Mouse (Mus musculus) ovary, adult 18-20 months (tissue): ENCODE results near the gene Slc44a1.

Experiments used
- DNase-seq: peaks from one replicate; pipeline ENCODE4 v3.0.0; 2022; ENCODE audit warnings: low spot score, mixed read lengths

Gene Slc44a1

DNA sequence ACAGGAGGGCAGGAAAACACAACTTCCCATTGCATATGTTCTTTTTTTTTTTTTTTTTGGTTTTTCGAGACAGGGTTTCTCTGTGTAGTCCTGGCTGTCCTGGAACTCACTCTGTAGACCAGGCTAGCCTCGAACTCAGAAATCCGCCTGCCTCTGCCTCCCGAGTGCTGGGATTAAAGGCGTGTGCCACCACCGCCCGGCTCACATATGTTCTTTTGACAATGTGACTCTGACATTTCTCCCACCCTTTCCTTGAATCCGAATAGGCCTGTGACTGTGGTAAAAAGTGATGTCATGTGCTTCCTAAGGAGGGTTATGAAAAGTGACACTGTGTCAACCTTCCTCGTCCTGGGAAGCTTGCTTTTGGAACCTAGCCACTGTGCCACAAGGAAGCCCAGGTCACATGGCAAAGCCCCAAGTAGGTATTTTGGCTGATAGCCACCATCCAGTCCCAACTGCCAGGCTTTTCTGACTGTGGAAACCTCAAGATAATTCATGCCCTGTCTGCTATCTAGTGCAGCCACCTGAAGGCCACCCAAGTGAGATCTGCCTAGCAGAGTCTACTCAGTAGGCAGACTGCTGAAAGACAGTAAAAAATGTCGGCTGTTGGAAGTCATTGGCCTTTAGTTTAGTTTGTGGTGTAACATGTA is 8.5 kb upstream of the Slc44a1 start:
- DNase-seq: no peak

DNA sequence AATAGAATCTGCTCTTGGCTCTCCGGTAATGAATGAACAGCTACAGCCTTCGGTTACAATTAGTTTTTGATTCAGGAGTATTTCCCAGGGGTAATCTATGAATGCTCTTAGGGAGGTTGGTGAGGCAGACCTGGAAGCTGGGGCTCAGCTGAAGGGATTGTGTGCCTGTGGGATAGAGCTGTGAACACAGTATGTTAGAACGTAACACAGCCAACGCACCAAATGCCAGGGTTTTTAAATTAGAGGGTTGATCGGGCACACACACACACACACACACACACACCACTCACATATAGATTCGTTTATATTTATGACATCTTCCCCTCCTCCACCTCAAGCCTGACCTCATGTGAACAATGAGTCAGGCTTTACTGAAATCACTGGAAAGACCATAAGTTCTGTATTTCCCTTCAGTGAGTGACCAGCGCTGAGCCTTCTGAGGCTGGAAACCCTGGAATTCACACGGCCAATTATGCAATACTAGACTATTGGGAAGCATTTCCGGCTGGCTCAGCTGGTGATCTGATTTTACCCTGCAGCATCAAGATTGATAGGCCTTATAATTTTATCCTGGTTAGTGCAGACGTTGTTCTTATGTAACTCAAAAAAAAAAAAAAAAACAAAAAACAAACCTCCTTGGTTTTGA is 3.0 kb upstream of the Slc44a1 start:
- DNase-seq: no peak

- no peak for DNase-seq
Measured at GRCm38 (mm10) chr4:53438386-53438785, 1.8 kb upstream of the Slc44a1 start.

GRCm38 (mm10) chr4:53438836-53439480 is 1.3 kb upstream of the Slc44a1 start:
- no peak for DNase-seq

GRCm38 (mm10) chr4:53439636-53440009 is 590 bp upstream of the Slc44a1 start:
- no peak for DNase-seq

DNA sequence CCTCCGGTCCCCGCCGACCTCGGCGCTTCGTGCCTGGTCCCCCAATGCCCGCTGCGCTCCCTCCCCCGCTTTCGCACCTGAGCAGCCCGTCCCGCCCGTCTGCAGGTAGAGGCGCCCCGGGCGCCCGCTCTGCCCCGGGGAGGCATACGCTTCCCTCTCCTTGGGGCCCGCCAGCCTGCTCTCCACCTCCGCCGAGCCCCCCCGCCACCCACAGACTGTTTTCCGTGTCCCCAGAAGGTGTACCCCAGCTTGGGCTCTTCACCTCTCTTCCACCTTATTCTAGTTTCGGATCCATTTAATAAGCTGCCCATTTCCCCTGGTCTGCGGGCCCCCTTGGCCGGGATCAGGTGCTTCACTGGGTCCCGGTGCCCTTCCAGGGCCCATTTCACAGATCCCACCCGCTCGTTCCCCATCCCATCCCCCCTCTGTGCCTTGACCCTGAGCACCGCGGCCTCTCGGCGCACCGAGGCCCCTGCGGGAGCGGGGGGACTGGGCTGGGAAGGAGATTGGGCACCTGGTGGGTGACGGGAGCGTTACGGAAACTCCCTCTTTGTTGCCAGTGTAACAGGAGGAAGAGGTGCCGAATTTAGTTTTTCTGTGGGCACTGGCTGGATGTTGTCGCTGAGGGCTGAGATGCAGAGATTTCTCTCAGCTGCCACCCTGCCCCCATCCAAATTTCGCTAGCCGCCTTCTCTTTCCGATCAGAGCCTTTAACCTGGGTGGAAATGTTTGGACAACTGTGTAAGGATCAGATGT is 781 bp downstream of the Slc44a1 start:
- DNase-seq: peak; percentile 21

- DNase-seq: no peak
Measured at GRCm38 (mm10) chr4:53441683-53442082, 1.5 kb downstream of the Slc44a1 start.

DNA sequence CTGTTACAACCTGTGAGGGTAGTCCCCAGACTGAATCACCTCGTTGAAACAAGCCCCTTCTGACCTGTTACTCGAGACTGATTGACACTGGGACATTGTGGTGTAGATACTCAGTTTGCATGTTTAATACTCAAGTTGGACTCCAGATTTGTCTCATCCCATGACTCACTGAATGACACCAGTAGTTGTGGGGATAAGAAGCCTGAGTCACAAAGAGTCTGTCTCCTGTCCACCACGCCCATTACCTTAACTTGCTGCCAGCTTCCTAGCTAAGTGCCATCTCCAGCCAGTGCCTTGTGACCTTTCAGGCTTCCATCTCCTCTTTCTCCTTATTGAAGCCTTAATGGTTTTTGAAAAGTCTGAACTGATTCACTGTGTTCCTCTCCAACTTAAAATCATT is 6.0 kb downstream of the Slc44a1 start:
- DNase-seq: no peak

DNA sequence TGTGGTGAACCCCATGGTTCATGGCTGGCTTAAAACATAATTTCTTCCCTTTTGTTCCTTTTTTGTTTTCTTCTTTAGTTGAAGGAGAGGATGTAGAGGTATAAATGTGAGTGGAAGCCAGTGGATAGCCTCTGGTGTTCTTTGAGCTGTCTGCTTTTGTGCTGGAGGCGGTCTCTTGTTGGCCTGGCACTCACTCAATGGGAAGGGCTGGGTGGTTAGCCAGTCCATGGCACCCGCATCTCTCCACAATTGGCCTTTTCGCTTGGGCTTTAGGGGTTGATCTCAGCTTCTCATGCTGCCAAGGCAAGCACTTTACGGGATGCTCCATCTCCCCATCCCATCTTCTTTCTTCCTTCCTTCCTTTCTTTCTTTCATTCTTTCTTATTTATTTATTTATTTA is 7.6 kb downstream of the Slc44a1 start:
- DNase-seq: no peak

- DNase-seq: no peak
Measured at GRCm38 (mm10) chr4:53450736-53451135, 10.5 kb downstream of the Slc44a1 start.

DNA sequence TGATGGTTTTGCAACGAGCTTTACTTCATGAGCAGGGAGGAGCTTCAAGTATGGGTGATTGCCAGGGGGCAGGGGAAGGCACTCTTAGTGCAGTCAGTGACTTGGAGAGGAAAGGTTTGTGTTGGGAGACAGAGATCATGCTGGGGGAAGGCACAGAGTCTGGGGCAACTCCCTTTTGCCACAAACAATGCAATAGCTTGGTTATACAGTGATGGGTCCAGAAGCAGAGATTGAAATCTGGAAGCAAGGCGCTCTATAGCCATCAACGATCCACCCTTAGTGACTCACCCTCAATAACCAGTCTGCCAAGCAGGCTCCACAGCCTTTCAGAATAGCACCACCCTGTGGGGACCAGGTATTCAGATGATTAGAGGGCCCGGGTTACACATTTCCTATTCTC is 11.7 kb downstream of the Slc44a1 start:
- no peak for DNase-seq

DNA sequence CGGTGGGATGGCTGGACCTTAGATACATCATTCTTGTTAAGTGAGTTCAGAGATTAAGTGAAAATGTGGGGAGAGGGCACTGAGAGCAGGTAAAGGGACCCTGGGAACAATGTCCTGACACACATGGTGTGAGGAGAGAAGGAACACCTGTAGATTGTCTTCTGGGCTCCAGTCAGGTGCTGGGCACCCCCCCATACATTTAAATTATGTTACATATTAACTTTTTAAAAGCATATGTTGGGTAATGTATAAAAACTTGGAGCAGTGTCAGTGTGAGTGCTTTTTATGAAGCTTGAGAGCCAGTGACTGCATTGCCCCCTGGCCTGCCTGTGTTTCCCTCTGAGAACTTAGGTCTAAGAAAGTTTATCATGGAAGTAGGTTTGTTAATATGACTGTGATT is 12.2 kb downstream of the Slc44a1 start:
- DNase-seq: no peak

GRCm38 (mm10) chr4:53452976-53453889 is 13.0 kb downstream of the Slc44a1 start:
- DNase-seq: no peak

- no peak for DNase-seq
Measured at GRCm38 (mm10) chr4:53455885-53456284, 15.7 kb downstream of the Slc44a1 start.

DNA sequence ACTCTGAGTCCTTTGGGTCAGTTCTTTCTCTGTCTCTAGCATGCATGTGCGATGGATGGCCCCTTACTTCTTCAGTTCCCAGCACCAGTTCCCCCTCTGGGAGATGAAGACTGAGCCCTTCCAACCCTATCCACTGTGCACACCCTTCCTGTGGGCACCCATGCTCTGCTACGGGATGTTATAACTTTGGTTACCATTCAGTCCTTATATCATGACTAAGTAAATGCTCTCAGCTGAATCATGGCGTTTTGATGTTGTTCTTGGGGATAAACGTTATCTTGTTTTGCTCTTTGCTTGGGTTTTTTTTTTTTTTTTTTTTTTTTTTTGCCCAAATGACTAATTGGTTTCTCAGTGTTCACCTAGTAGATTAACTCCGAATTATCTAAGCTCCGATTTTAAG is 16.4 kb downstream of the Slc44a1 start:
- no peak for DNase-seq

GRCm38 (mm10) chr4:53458503-53458902 is 18.3 kb downstream of the Slc44a1 start:
- no peak for DNase-seq

DNA sequence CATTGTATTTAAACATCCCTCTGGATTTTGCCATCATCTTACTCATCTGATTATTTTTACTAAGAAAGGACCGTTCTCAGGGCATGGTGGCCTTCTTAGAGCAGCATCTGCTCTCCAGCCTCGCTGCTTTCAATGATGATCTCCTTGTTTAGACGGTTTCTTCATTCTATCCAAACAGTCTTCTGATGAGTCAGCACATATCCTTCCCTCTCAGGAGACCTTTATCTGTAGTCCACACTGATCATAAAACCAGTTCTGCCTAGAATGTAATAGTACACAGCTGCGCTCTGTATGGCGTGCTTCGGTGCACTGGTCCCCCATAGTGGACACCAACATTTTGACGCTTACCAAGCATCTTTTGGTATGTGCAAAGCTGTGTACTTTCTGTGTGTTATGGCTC is 19.5 kb downstream of the Slc44a1 start:
- no peak for DNase-seq

GRCm38 (mm10) chr4:53461026-53461425 is 20.8 kb downstream of the Slc44a1 start:
- DNase-seq: no peak

GRCm38 (mm10) chr4:53462069-53462468 is 21.9 kb downstream of the Slc44a1 start:
- DNase-seq: no peak

DNA sequence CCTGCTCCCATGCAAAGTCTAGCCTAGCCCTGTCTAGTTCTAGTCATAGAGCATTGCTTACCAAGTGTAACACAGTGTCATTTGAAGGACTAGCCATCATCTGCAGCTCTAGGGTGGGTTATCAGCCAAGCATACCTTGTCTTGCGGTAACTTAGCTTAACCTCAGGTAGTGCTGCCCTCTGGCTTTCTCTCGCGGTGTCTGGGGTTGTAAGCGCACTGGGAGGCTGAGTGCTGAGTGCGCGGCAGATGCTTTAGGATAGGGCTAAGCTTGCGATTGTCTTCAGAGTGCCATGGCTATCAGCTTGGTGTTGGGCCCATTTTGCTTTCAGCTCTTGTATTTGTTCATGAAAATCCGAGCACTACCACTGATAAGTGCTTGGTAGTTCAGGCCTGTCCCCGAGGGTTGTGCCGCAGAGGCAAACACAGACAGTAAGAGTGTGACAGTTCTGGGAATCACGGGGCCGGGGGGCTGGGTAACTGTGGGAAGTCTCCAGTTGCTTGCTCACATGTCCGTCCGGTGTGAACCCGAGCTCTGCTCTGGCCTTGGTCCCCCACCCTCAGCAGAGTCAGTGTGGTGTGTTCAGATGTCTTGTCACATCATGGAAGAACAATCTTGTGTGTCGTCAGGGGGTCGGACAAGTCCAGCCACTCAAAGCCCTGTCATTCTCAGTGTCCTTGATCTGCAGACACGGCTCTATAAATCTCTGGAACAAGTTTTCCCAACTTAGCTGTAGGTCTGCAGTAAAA is 22.5 kb downstream of the Slc44a1 start:
- DNase-seq: no peak

GRCm38 (mm10) chr4:53465887-53466286 is 25.7 kb downstream of the Slc44a1 start:
- no peak for DNase-seq
